Mouse (Mus musculus) limb, embryonic 14.5 days (tissue): ENCODE measurements at regions not wholly inside any gene's neighbourhood (a gene's known extent, or its start where the extent isn't known, plus 50 kb on each side); places are given as distances from the start of the nearest gene placed in this dataset.

Experiments used
- ATAC-seq: fragments of 200-750 bp; cut with Nextera tagmentation; 2 replicates; pipeline ENCODE4 v1.8.0; 2017; ENCODE audit warnings: low read depth, moderate number of reproducible peaks, moderate TSS enrichment; ENCODE audit not compliant: low FRiP score
- DNase-seq: peaks from one replicate; pipeline ENCODE4 v3.0.0-alpha.2; 2015; ENCODE audit warnings: low spot score
- H3K27ac ChIP-seq: fragments of 300-500 bp; sonication (generic); replicated peaks from 2 replicates; pipeline ENCODE4 v1.5.1; 2014; ENCODE audit warnings: low read depth, mild to moderate bottlenecking, low read length, moderate library complexity, mixed read lengths
- H3K27me3 ChIP-seq: fragments of 300-500 bp; sonication (generic); 2 replicates; pipeline ENCODE4 v1.6.1; 2014; ENCODE audit warnings: low read length, mixed read lengths; ENCODE audit not compliant: control insufficient read depth, insufficient read depth
- H3K36me3 ChIP-seq: fragments of 300-500 bp; sonication (generic); 2 replicates; pipeline ENCODE4 v1.6.1; 2014; ENCODE audit warnings: mild to moderate bottlenecking, low read length, moderate library complexity, mixed read lengths; ENCODE audit not compliant: control insufficient read depth, insufficient read depth
- H3K4me1 ChIP-seq: fragments of 300-500 bp; sonication (generic); 2 replicates; pipeline ENCODE4 v1.6.1; 2014; ENCODE audit warnings: antibody characterized with exemption, low read length, mixed read lengths; ENCODE audit not compliant: control insufficient read depth, insufficient read depth
- H3K4me2 ChIP-seq: fragments of 300-500 bp; sonication (generic); replicated peaks from 2 replicates; pipeline ENCODE4 v1.6.1; 2014; ENCODE audit warnings: low read depth, mild to moderate bottlenecking, low read length, moderate library complexity; ENCODE audit not compliant: severe bottlenecking
- H3K4me3 ChIP-seq: fragments of 300-500 bp; sonication (generic); replicated peaks from 2 replicates; pipeline ENCODE4 v1.5.1; 2014; ENCODE audit warnings: low read length
- H3K9ac ChIP-seq: fragments of 300-500 bp; sonication (generic); 2 replicates; pipeline ENCODE4 v1.6.1; 2014; ENCODE audit warnings: mild to moderate bottlenecking, low read depth, low read length, moderate library complexity; ENCODE audit not compliant: severe bottlenecking
- H3K9me3 ChIP-seq: fragments of 300-500 bp; sonication (generic); 2 replicates; pipeline ENCODE4 v1.6.1; 2016; ENCODE audit warnings: low read length; ENCODE audit not compliant: control insufficient read depth
- POLR2A ChIP-seq: fragments of 200-500 bp; IDR thresholded peaks from 2 replicates; pipeline ENCODE4 v1.8.0; 2012; ENCODE audit warnings: inconsistent platforms, mild to moderate bottlenecking, moderate library complexity, borderline replicate concordance; ENCODE audit not compliant: insufficient read depth, insufficient read length; ENCODE audit errors: extremely low read depth
- WGBS: fragments of 180-500 bp; shearing (Covaris S2); extraction: QIAGEN DNeasy Blood & Tissue Kit; methylation state at CpG from one replicate; pipeline ENCODE4 v1.1.7; 2014; 5-methylcytosine and 5-hydroxymethylcytosine counted together

DNA sequence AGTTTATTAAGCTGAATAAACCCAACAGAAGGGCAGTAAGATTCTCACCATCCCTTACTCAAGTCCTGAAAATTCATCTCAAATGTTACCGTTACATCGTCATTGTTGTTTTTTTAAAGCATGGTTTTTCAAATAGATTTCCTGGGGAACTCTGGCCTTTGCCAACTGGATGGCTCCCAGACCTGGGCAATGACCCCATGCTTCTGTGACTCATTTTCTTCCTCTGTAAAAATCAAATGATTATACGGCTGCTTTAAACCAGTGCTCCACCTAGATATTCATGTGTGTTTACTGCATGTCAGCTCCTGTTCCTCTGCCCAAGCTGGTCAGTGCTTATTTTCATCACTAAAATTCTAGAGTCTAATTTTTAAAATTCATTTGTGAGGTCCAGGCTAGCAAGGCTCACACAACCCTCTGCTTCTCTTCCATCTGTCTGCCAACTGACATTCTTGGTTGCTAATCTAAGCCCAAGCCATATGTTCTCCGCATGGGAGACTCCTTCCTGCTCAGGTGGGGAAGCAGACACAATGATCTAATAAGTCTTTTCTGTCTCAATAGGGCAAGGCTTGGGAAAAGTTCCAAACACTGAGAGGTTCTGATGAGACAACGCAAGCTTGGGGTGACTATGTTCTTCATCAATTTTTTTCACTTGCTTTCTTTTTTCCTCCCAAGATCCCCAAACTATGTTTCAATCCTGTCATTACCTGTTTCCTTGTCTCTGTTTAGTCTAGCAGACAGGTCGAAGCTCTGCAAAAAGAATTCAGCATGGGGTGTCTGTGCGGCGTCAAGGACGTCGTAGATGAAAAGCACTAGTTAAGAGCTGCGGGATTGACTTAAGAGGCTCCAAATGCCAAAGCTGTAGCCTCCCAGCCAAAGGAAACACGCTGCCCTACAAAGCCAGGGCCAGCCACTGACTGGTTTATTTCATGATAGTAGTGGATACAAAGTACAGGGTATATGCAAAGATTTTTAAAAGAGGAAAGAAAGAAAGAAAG is 594.7 kb downstream of the Efna5 start:
- 55% methylated on average over 12 of the region's 12 CpGs for WGBS
- H3K4me2 ChIP-seq, result no peak overlapping the region
- H3K9me3 ChIP-seq, result no peaks in the 10 kb centered on the region
- no peak for TF ChIP-seq POLR2A
- no peaks in the 10 kb centered on the region for H3K27me3 ChIP-seq
- H3K4me1 ChIP-seq, result no peaks in the 10 kb centered on the region
- ATAC-seq (no peak), DNase-seq (no peak)
- H3K9ac ChIP-seq, result no peak overlapping the region
- no peaks in the 10 kb centered on the region for H3K36me3 ChIP-seq
- H3K4me3 ChIP-seq, result no peak overlapping the region
- no peak overlapping the region for H3K27ac ChIP-seq

DNA sequence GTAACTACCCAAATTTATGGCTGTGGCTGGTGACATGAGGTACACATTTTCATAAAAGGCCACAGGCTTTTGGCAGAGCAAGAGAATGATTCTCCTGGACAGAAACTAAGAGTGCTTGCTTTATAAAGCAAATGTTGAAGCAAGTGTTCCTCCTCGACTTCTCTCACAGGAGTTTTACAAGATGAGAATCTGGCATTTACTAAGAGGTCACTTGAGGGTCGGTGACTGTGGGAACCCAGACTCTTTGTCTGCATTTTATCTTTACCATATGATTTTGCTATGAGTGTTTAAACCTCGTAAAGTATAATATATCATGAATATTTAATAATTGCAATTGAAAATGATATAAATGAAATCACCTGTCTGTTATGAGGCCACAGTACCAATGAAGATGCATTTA is 600.9 kb downstream of the Efna5 start:
- TF ChIP-seq POLR2A, result no peak
- DNase-seq (peak; percentile 56), ATAC-seq (no peak)
- Histone ChIP-seq H3K4me2 (no peak overlapping the region), H3K4me3 (no peak overlapping the region), H3K36me3 (no peaks in the 10 kb centered on the region), H3K9me3 (no peaks in the 10 kb centered on the region), H3K4me1 (peaks cover 4% of the 10 kb centered on the region; the same call in 1 of the 2 replicates), H3K27me3 (no peaks in the 10 kb centered on the region), H3K9ac (no peak overlapping the region), H3K27ac (no peak overlapping the region)
- 34% methylated on average over 3 of the region's 3 CpGs for WGBS

DNA sequence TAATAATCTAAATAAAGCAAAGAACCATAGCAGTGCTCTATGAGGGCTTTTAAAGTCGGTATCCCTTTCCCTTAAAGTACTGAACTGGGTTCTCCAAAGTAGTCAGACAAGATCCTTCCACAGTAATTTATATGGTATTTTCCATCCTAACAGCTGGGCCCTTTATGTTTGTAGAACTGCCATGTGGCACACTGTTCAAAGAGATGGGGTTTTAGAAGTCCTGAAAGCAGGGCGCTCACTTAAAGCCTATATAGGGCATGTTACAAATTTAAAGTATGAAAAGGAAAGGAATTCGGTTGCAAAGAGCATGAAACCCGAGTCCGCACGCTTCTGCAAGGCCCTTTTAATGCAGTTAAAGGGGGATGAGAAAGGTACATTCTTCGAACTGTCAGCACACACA is 609.7 kb downstream of the Efna5 start:
- Histone ChIP-seq H3K4me1 (no peaks in the 10 kb centered on the region), H3K9ac (no peak overlapping the region), H3K27me3 (no peaks in the 10 kb centered on the region), H3K4me2 (no peak overlapping the region), H3K27ac (no peak overlapping the region), H3K9me3 (no peaks in the 10 kb centered on the region), H3K36me3 (no peaks in the 10 kb centered on the region), H3K4me3 (no peak overlapping the region)
- TF ChIP-seq POLR2A, result no peak
- peak; percentile 20 for DNase-seq
- WGBS, result 45% methylated on average over 7 of the region's 7 CpGs
- ATAC-seq, result peak; percentile 44; the same call in 1 of the 2 replicates

DNA sequence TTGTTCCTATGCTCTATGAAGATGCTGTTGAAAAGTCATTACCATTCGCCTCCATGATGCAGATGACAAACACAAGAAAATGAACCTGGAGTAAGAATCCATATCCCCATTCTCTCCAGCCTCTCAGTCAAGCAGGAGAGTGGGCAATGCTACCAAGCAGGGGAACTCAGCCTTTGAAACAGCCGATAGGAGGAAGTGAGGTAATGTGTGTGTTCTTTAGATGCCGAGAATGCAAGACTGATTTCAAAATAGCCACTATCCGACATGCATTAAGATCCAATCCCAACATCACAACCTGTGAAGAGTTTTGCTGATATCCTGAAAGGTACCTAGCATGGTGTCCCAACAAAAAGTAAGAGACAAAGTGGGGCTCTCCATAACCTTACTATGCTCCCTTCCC is 611.8 kb downstream of the Efna5 start:
- WGBS, result 93% methylated on average over 4 of the region's 4 CpGs
- Histone ChIP-seq H3K4me1 (no peaks in the 10 kb centered on the region), H3K4me2 (no peak overlapping the region), H3K36me3 (no peaks in the 10 kb centered on the region), H3K4me3 (no peak overlapping the region), H3K27ac (no peak overlapping the region), H3K9ac (no peak overlapping the region), H3K27me3 (no peaks in the 10 kb centered on the region), H3K9me3 (no peaks in the 10 kb centered on the region)
- DNase-seq (no peak), ATAC-seq (no peak)
- TF ChIP-seq POLR2A, result no peak

DNA sequence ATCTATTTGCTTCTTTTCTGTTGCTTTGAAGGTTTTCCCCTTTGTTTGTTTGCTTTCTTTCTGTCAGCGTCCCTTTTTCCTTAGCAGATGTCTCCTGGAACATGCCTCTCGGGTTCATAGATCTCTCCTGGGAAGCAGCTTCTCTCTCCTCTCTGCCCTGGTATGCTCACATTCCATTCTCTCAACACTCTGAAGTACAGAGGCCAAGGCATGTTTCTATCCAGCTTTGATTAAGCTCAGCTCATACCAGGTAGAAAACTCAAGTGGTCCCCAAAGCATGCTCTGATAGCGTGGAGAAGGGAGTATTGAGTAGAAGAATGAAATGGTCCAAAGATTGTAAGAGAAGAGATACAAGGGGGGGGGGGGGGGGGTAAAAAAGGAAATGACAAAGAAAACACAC is 627.7 kb downstream of the Efna5 start:
- TF ChIP-seq POLR2A, result no peak
- no peak overlapping the region for H3K27ac ChIP-seq
- no peaks in the 10 kb centered on the region for H3K4me1 ChIP-seq
- H3K27me3 ChIP-seq, result no peaks in the 10 kb centered on the region
- H3K9ac ChIP-seq, result no peak overlapping the region
- no peaks in the 10 kb centered on the region for H3K9me3 ChIP-seq
- no peaks in the 10 kb centered on the region for H3K36me3 ChIP-seq
- ATAC-seq, result no peak
- 42% methylated on average over 3 of the region's 3 CpGs for WGBS
- no peak overlapping the region for H3K4me2 ChIP-seq
- no peak for DNase-seq
- no peak overlapping the region for H3K4me3 ChIP-seq

DNA sequence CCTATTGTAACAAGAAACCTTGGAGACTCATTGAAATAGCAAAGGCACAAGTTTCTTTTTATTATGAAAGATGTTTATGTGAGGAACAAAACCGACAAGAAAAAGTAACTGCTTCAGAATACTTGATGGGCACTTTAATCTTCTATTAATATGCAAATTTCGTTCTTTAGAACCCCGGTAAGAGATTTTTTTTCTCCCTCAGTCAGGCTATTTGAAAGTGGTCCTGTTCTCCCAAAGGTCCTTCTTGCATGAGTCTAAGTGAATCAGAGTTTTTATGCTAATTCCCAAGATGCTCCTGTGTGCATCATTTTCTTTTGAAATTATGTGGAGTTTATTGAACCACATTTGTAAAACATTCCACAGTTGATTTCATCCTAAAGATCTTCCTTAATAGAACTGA is 633.1 kb downstream of the Efna5 start:
- H3K27me3 ChIP-seq, result no peaks in the 10 kb centered on the region
- 48% methylated on average over 3 of the region's 3 CpGs for WGBS
- no peak for TF ChIP-seq POLR2A
- no peak overlapping the region for H3K9ac ChIP-seq
- H3K27ac ChIP-seq, result no peak overlapping the region
- no peak overlapping the region for H3K4me2 ChIP-seq
- H3K36me3 ChIP-seq, result no peaks in the 10 kb centered on the region
- no peaks in the 10 kb centered on the region for H3K4me1 ChIP-seq
- no peak overlapping the region for H3K4me3 ChIP-seq
- ATAC-seq (no peak), DNase-seq (no peak)
- no peaks in the 10 kb centered on the region for H3K9me3 ChIP-seq
